Comparison of ENCODE assay signal across 24 mouse cellular contexts in the genomic region with DNA sequence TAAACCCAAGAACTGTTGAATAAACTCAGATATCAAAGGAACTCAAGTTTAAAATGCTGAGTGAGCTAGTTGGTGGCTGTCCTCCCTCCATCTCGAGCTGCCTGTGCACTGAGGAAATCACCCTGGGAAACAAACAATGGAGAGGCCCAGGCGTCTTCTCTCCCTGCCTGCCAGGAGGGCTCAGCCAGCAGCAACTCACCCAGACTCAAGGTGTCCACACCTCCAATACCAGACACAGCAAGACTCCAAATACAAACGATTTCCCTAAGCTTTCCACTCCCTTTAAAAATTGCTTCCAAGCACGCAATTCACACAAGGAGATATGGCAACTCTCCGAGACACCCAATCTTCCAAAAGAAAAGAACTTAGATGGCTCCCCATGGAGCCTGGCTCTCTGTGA. TPM values are rescaled to one million over a fixed set of nuclear protein-coding genes. Genes with fewer than 3 reads are reported as not detected.
DNase-seq lines count a peak whose midpoint lies in the region; ATAC-seq lines count a peak whose summit lies in the region.
"Had no signal": no experiment of that assay in that cellular context is flagged by ENCODE, and none has a peak within 500 bp of the region (broad histone marks: within the 10 kb centered on the region; RNA-seq: fewer than 3 reads in every experiment).

No protein-coding gene starts in this region.

- WGBS in kidney, embryonic 15.5 days: 60% methylated on average over 5 of the region's 5 CpGs
- 36% methylated on average over 5 of the region's 5 CpGs for WGBS in neural tube, embryonic 13.5 days

- H3K9ac ChIP-seq in kidney, embryonic 15.5 days: no peak overlapping the region
- no peak overlapping the region for H3K9ac ChIP-seq in neural tube, embryonic 13.5 days
- H3K9ac ChIP-seq: embryonic facial prominence, embryonic 13.5 days; forebrain, embryonic 12.5 days; forebrain, embryonic 15.5 days; hindbrain, embryonic 14.5 days had no signal

- H3K4me2 ChIP-seq in kidney, embryonic 15.5 days: no peak overlapping the region
- H3K4me2 ChIP-seq in neural tube, embryonic 13.5 days: no peak overlapping the region
- H3K4me2 ChIP-seq: embryonic facial prominence, embryonic 13.5 days; forebrain, embryonic 12.5 days; forebrain, embryonic 15.5 days; hindbrain, embryonic 14.5 days had no signal

- no peak overlapping the region for H3K4me3 ChIP-seq in kidney, embryonic 15.5 days (replicated peaks)
- no peak overlapping the region for H3K4me3 ChIP-seq in neural tube, embryonic 13.5 days
- H3K4me3 ChIP-seq: embryonic facial prominence, embryonic 10.5 days; embryonic facial prominence, embryonic 13.5 days; erythroblast, embryonic 14.5 days; forebrain, embryonic 12.5 days; forebrain, embryonic 15.5 days; heart, adult 2 months; heart, embryonic 10.5 days had no signal

- no peak for DNase-seq in kidney, adult 8-10 months
- DNase-seq in neural tube, embryonic 10.5 days (ENCODE audit: extremely low spot score, low spot score): no peak
- peak; percentile 58 for DNase-seq in ZHBTc4 (ENCODE audit: low read depth, low spot score)
- DNase-seq in layer of hippocampus, adult 11-12 months (ENCODE audit: low spot score): no peak
- DNase-seq: adrenal gland, postnatal 10 days; adrenal gland, postnatal 36 days; cerebellum, adult 8-10 months; cerebellum, postnatal 10 days; cerebellum, postnatal 36 days; embryo, embryonic 11 days; gastrocnemius, postnatal 25 days; heart, adult 2 months had no signal

- no peaks in the 10 kb centered on the region for H3K9me3 ChIP-seq in kidney, embryonic 15.5 days (replicated peaks)
- no peaks in the 10 kb centered on the region for H3K9me3 ChIP-seq in neural tube, embryonic 13.5 days
- H3K9me3 ChIP-seq: embryonic facial prominence, embryonic 10.5 days; embryonic facial prominence, embryonic 13.5 days; forebrain, embryonic 12.5 days; forebrain, embryonic 15.5 days; heart, embryonic 10.5 days had no signal

- H3K36me3 ChIP-seq in kidney, embryonic 15.5 days: peaks cover 88% of the 10 kb centered on the region
- peaks cover 21% of the 10 kb centered on the region for H3K36me3 ChIP-seq in neural tube, embryonic 13.5 days

- 0 out of 2 replicates have a peak overlapping the region, but pooled peaks have one; percentile 18 for H3K27ac ChIP-seq in kidney, embryonic 15.5 days
- H3K27ac ChIP-seq in neural tube, embryonic 13.5 days (replicated peaks): 0 out of 2 replicates have a peak overlapping the region, but pooled peaks have one; percentile 0
- H3K27ac ChIP-seq: embryonic facial prominence, embryonic 10.5 days; embryonic facial prominence, embryonic 13.5 days; forebrain, embryonic 12.5 days; forebrain, embryonic 15.5 days; heart, adult 2 months; heart, embryonic 10.5 days; hindbrain, embryonic 14.5 days; hindbrain, postnatal 0 days had no signal

- no peak for ATAC-seq in kidney, embryonic 15.5 days (replicated peaks; ENCODE audit: low FRiP score)
- ATAC-seq in neural tube, embryonic 13.5 days (ENCODE audit: low read depth): no peak
- ATAC-seq: CD4-positive, CD25-positive, alpha-beta regulatory T cell, adult 4 months; forebrain, embryonic 15.5 days; hindbrain, postnatal 0 days; inflammation-experienced regulatory T-cells, adult 6 months had no signal

- no peaks in the 10 kb centered on the region for H3K4me1 ChIP-seq in kidney, embryonic 15.5 days
- H3K4me1 ChIP-seq in neural tube, embryonic 13.5 days (replicated peaks): peaks cover 25% of the 10 kb centered on the region
- H3K4me1 ChIP-seq: embryonic facial prominence, embryonic 10.5 days had no signal

- H3K27me3 ChIP-seq in kidney, embryonic 15.5 days: no peaks in the 10 kb centered on the region
- no peaks in the 10 kb centered on the region for H3K27me3 ChIP-seq in neural tube, embryonic 13.5 days
- H3K27me3 ChIP-seq: embryonic facial prominence, embryonic 13.5 days; forebrain, embryonic 12.5 days; forebrain, embryonic 15.5 days had no signal

RNA-seq across cellular contexts. Expression of a gene that starts 38.4 kb away (rescaled TPM):
- 4.7 and 5.0 TPM in 2 replicates for polyA plus RNA-seq in kidney, embryonic 15.5 days (2015; fragmentation: Nextera tagmentation; extraction: Ambion mirVana)
- 1.3 and 2.0 TPM in 2 replicates for polyA plus RNA-seq in neural tube, embryonic 13.5 days (2015; fragmentation: Nextera tagmentation; extraction: Ambion mirVana)
